Mouse (Mus musculus) T-helper 2 cell (primary cell): ENCODE results near the gene Hmcn2.

Experiments used
- in situ Hi-C: fragments of 300-600 bp; cut with MboI, MseI; formaldehyde crosslinking; loops from one replicate; pipeline ENCODE4 v1.15.1; 2025; ENCODE audit warnings: high pct_unique_total_duplicates

The Hmcn2 gene

DNA sequence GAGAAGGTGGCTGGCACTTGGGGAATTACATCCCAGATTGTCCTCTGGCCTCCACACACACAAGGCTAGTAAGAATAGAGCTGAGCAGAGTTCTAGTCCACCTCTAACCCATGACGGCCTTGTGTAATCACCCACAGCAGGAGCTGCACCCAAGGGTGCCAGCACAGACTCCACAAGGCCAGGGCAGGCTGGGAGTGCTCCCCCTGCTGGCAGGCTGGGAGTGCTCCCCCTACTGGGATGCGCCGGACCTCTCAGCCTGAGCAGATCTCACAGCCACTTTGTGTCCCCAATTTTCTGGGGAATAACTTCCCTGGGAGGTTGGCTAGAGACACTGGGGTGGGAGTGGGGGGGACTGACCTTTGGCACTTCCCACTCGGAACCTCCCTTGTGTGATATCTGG, 68.7 kb downstream of the Hmcn2 start:
- in situ Hi-C loops, result loop anchor here (5.0 kb wide), 1 partner anchor 186 kb away; no protein-coding TSS in a partner anchor

GRCm38 (mm10) chr2:31416968-31417367, 102.8 kb downstream of the Hmcn2 start:
- in situ Hi-C loops, result no loop called here

DNA sequence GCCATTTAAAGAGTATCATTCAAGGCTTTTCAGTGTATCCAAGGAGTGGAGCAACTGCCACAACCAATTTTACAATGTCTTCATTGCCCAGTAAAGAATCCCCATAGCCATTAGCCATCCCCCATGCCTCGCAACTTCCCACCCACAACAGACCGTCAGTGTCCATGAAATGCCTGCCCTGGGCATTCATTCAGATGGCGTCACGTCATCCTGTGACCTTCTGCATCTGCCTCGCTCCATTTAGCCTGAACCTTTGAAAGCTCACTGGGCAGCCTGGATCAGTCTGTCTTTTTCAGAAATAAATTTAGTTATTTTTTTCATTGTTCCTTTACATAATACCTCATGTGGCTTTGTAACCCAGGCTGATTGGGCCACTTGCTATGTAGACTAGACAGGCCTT, 103.8 kb downstream of the Hmcn2 start:
- in situ Hi-C loops, result no loop called here

DNA sequence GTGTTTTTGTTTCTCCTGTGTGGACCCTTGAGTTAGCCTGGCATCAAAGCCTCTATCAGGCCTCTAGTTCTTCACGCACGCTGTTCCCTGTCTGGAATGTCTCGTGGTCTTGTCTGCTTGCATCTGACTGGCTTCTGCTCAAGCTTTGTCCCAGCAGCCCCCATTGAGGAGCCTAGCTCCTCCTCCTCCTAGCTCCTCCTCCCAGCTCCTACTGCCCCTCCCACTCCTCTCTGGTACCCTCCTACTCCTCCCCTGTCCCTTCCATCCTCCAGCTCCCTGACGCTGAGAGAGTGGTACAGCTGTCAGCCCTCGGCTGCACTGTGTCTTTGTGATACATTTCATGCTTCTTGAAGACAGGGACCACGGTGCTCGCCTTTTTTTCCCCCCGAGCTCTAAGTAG, 104.4 kb downstream of the Hmcn2 start:
- in situ Hi-C loops, result no loop called here

- in situ Hi-C loops, result no loop called here
These were observed 106.7 kb downstream of the Hmcn2 start for GRCm38 (mm10) chr2:31420914-31421313.

DNA sequence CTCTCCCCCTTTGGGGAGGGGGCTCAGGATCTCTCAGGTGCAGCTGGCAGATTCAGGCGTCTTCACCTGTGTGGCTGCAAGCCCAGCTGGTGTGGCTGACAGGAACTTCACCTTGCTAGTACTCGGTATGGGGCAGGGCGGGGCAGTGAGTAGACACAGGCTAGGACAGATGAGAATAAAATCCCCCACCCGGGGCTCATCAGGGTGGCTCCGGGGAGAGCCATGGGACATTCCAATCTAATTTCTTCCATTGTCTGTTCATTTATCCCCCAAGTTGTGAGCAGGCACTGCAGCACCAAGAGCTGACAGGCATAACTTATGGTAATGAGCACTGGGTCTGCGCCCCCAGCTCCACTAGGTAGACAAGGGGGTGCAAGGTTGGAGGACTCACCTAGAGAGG, 108.4 kb downstream of the Hmcn2 start:
- in situ Hi-C loops, result no loop called here

DNA sequence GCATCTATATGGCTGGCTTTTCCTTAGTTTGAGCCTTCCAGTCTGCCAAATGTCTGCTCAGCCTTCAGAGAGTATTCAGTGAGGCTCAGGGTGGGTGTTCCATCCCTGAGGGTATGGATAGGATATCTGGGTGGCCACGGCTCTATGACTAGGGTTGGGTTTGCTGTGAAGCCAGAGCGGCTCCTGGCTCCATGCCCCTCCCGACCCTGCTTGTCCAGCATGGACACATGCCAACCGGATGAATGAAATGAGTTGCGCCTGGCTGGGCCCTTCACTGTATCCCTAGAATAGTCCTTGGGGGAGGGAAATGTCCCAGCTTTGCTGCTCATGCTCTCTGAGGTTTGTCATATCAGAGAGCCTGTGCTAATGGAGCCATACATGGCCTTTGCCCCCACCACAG, 117.3 kb downstream of the Hmcn2 start:
- in situ Hi-C loops, result no loop called here

GRCm38 (mm10) chr2:31434746-31435145, 120.5 kb downstream of the Hmcn2 start:
- in situ Hi-C loops, result loop anchor here (5.0 kb wide), 1 partner anchor 38 kb away; the partner anchor contains the start of gene Ass1

DNA sequence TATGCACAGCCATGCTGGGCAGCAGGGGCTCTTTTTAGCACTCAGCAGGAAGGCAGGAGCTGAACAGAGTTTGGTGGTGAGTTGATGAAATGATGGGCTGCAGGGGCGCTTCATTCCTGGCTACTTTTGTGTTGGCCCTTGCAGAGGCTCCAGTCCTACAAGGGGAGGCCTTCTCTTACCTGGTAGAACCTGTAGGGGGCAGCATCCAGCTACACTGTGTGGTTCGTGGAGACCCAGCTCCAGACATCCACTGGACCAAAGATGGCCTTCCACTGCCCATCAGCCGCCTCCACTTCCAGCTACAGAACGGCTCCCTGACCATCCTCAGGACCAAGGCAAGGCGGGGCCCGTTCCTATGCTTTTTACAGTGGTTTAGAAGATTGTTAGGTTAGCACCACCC, 121.4 kb downstream of the Hmcn2 start:
- in situ Hi-C loops, result loop anchor here (5.0 kb wide), 1 partner anchor 37 kb away; the partner anchor contains the start of gene Ass1

DNA sequence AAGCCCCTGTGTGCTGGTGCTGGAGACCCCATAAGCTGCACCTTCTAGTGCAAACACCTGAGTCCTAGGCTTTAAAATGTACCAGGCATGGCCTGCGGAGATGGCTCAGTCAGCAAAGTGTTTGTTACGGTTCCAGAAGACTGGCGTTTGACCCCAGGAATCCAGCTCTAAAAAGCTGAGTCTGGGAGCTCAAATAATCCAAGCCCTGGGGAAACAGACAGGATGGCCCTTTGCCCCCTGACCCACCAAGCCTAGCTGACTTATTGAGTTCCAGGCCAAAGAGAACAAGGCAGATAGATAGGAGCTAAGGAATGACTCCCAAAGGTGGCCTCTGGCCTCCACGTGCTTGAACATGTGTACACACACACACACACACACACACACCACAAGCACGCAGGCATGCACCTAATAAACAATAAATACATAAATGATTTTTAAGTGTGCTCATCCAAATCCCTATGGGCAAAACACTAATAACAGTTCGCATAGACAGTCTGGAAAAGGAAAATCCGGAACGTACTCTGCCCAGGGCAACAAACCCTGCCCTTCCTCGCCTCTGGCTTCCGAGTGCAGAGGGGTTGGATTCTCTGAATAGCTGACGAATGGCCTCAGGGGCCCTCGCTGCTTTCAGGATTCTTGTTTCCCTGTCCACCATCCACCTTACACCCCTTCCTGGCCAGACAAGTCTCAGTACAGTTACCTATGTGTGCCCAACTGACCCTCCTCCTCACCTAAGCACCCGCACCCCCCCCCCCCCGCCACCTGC, 123.4 kb downstream of the Hmcn2 start:
- in situ Hi-C loops, result loop anchor here (5.0 kb wide), 1 partner anchor 35 kb away; the partner anchor contains the start of gene Ass1

DNA sequence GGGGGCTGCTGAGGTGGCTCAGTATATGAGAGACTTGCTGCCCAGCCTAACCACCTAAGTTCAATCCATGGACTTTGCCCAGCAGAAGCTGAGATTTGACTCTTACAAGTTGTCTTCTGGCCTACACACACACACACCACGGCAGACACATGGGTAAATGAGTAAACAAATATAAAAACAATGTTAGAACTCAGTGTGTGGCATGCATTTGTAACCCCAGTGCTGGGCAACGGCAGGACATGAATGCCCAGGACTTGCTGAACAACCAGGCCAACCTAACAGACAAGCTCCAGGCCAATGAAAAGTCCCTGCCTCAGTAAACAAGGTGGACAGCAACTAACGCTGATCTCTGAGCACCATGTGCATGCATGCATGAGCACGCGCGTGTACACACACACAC, 125.4 kb downstream of the Hmcn2 start:
- in situ Hi-C loops, result loop anchor here (5.0 kb wide), 1 partner anchor 33 kb away; the partner anchor contains the start of gene Ass1

GRCm38 (mm10) chr2:31442480-31443160, 128.4 kb downstream of the Hmcn2 start:
- in situ Hi-C loops, result no loop called here

GRCm38 (mm10) chr2:31446036-31446435, 131.8 kb downstream of the Hmcn2 start:
- in situ Hi-C loops, result no loop called here

DNA sequence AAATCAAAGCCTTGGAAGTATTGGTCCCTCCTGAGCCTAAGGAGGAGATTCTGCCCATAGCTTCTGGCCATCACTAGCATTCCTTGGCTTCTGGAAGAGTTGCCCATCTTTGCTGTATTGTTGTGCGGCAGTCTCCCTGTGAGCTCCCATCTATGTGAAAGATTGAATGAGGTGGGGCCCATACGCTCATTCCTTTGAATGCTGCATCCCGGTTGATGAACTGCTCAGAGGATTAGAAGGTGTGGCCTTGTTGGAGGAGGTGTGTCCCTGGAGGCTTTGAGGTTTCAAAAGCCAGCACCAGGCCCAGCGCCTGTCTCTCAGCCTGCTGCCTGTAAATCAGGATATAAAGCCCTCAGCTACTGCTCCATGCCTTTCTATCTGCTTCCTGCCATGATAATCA, 132.2 kb downstream of the Hmcn2 start:
- in situ Hi-C loops, result no loop called here

DNA sequence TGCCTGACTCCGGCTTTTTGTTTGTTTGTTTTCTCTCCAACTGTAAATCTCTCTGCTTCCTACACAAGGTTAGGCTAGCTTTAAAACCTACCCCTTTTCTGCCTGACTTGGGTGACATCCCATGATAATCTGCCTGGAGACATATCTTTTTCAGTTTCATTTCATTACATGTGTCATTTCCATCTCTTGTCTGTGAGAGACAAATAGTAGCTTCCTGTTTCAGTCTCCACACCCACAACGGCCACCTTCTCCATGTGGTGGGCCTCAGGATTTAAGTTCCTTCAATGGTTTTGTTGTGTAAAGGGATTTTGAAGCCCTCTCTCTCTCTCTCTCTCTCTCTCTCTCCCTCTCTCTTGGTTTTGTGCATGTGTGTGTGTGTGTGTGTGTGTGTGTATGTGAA, 133.3 kb downstream of the Hmcn2 start:
- in situ Hi-C loops, result no loop called here

DNA sequence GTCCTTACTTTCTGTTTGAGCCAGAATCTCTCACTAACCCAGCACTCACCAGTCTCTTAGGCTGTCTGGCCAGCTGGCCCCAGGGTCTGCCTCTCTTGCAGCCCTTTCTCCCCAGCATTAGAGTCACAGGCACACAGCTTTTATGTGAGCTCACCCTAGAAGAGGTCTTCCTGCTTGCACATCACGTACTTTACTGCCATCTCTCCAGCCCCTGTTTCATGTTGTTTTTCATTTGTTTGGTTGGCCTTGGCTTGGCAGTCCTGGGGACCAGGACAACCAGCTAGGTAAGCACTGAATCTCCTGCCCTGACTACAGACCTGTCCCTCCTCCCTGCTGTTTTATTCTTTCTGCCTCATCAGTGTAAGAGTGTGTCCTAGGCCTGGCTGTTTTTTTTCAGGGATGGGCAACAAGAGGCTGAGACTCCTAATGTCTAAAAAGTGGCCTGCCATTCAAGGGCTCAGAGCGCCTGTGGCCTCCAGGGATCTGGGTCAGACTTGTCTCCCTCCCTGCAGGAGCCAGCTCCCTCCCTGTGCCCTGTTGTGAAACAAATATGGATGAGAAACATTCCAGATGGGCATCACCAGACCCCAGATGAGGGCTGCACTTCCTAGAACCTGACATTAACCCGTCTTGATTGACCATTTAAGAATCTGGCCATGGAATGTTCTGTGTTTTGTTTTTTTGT, 134.7 kb downstream of the Hmcn2 start:
- in situ Hi-C loops, result no loop called here

DNA sequence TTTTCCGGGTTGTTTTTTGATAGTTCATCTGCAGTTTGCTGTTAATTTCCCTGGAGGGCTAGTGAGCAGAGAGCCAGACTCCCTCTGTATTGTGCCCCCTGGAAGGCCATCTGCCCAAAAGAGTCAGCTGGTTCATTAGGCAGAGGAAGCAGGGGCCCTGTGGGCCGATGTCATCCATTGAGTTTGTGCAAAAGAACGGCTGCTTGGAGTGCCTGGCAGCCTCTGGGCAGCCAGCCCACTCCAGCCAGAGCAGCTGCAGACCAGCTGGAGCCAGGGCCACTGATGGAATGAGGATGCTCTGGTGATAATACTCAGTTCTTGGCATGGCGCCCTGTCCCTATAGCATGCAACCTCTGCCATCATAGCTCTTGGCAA, 135.2 kb downstream of the Hmcn2 start:
- in situ Hi-C loops, result no loop called here

- in situ Hi-C loops, result no loop called here
These were observed 135.7 kb downstream of the Hmcn2 start for GRCm38 (mm10) chr2:31449902-31450301.

GRCm38 (mm10) chr2:31450661-31451060, 136.4 kb downstream of the Hmcn2 start:
- in situ Hi-C loops, result no loop called here

- in situ Hi-C loops, result no loop called here
These were observed 137.3 kb downstream of the Hmcn2 start for GRCm38 (mm10) chr2:31451530-31451929.

DNA sequence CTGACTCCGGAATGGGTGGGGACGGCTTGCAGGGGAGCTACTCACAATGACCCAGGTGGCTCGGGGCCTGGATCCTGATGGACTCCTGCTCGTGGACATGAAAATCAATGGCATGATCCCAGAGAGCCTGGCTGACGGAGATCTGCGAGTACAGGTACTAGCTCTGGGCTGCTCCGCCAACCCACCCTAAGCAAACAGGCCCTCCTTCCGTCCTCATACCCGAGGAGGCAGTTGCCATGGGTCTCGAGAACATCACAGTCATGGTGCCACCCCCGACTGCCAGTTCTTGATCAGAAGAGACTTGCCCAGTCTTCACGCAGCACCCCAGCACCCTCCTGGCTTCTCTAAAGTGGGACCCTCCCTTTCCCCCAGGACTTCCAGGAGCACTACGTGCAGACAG, 138.8 kb downstream of the Hmcn2 start:
- in situ Hi-C loops, result no loop called here

DNA sequence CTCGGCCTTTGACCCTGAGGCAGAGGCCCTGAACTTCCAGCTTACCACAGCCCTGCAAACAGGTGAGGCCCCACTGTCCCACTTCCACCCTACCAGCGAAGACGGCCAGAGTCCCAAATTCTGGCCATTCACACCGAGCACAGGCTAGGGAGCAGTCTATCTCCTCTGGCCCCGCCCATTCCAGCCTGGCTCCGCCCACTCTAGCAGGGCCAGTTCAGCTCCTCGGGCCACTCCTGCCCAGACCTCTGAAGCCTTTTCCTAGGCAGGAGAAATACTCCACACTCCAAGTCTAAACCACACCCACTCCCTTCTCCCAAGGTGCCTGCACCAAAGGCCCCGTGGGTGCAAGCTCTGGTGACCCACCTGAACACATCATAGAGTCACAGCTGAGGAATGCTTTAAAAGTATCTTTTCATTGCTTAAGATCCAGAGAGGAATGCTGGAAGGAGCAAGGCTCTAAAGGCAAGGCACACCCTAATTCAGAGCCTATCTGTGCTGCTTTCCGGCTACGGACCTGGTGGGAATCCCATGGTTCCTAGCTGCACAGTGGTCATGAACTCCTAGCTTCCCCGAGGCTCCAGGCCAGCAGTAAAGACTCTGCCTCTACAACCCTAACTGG, 139.5 kb downstream of the Hmcn2 start:
- in situ Hi-C loops, result no loop called here
